Mouse (Mus musculus) cortical plate, adult 2 months (tissue): ENCODE results near the gene Slc51a.
"Not testable (repeated sequence)": the region's sequence is repeated elsewhere in the genome, so short reads cannot be mapped to it uniquely, and the experiment has no call there.

Experiments
- CTCF ChIP-seq: fragments of 200-500 bp; IDR thresholded peaks from 2 replicates; pipeline ENCODE4 v1.5.1; 2011; ENCODE audit warnings: mild to moderate bottlenecking, control low read depth, low read length; ENCODE audit not compliant: insufficient read depth; ENCODE audit errors: extremely low read depth
- POLR2A ChIP-seq: fragments of 200-500 bp; IDR thresholded peaks from 2 replicates; pipeline ENCODE4 v1.6.1; 2011; ENCODE audit warnings: mild to moderate bottlenecking, low read length, control low read depth; ENCODE audit not compliant: insufficient read depth; ENCODE audit errors: extremely low read depth

DNA sequence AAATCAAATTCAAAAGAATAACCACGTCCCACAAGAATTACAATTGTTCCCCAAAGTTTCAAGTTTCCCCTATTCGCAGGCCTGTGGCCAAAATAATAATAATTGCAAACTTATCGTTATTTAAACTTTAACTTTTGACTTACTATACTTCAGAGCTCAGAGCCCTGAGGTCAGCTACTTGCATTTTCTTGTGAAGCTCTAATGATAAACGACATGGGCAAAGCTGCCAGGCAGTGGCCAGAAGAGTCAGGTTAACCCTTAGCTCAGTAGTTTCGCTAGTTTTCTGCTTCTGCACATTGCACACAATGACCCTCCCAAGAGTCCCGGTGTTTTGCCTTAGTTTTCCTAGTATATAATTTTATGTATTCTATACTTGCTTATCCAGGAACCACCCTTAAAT lies 6.7 kb upstream of the Slc51a start:
- TF ChIP-seq CTCF, POLR2A: not testable (repeated sequence)
